Mouse (Mus musculus): ENCODE measurements around the gene Etv6.

- TF ChIP-seq POLR2A (IDR thresholded peaks at IDR 0.05; ENCODE audit: control insufficient read depth, low read depth, low read length) (no peak), CTCF (IDR thresholded peaks at IDR 0.05; ENCODE audit: control insufficient read depth, insufficient read depth, insufficient replicate concordance, low read depth, low read length) (no peak)
Measured at GRCm38 (mm10) chr6:133986161-133986560, 49.3 kb upstream of the Etv6 start.

Measured in testis, adult 2 months (tissue).